Mouse (Mus musculus) lung, postnatal 0 days (tissue): ENCODE measurements around the gene Muc4. TPM values are rescaled to one million over a fixed set of nuclear protein-coding genes. Genes with fewer than 3 reads are reported as not detected.

Experiments
- ATAC-seq: fragments of 200-750 bp; cut with Nextera tagmentation; 2 replicates; pipeline ENCODE4 v1.8.0; 2017; ENCODE audit warnings: moderate library complexity
- DNase-seq: peaks from one replicate; pipeline ENCODE4 v3.0.0-alpha.2; 2016; ENCODE audit warnings: low spot score
- H3K27ac ChIP-seq: fragments of 300-500 bp; sonication (generic); 2 replicates; pipeline ENCODE4 v1.5.1; 2014; ENCODE audit warnings: antibody characterized with exemption, mild to moderate bottlenecking, low read length, mixed read lengths
- H3K27me3 ChIP-seq: fragments of 300-500 bp; sonication (generic); replicated peaks from 2 replicates; pipeline ENCODE4 v1.6.1; 2014; ENCODE audit warnings: low read length, mixed read lengths; ENCODE audit not compliant: insufficient read depth
- H3K36me3 ChIP-seq: fragments of 300-500 bp; sonication (generic); 2 replicates; pipeline ENCODE4 v1.6.1; 2014; ENCODE audit warnings: low read length, mixed read lengths; ENCODE audit not compliant: insufficient read depth
- H3K4me1 ChIP-seq: fragments of 300-500 bp; sonication (generic); 2 replicates; pipeline ENCODE4 v1.6.1; 2014; ENCODE audit warnings: antibody characterized with exemption, low read depth, low read length, mixed read lengths; ENCODE audit not compliant: insufficient read depth
- H3K4me2 ChIP-seq: fragments of 300-500 bp; sonication (generic); replicated peaks from 2 replicates; pipeline ENCODE4 v1.6.1; 2014; ENCODE audit warnings: low read depth, mild to moderate bottlenecking, low read length, moderate library complexity, mixed read lengths
- H3K4me3 ChIP-seq: fragments of 300-500 bp; sonication (generic); 2 replicates; pipeline ENCODE4 v1.5.1; 2014; ENCODE audit warnings: low read depth, low read length
- H3K9ac ChIP-seq: fragments of 300-500 bp; sonication (generic); replicated peaks from 2 replicates; pipeline ENCODE4 v1.6.1; 2014; ENCODE audit warnings: low read depth, mild to moderate bottlenecking
- H3K9me3 ChIP-seq: fragments of 300-500 bp; sonication (generic); 2 replicates; pipeline ENCODE4 v1.6.1; 2016; ENCODE audit warnings: low read length, mixed read lengths
- CTCF ChIP-seq: IDR thresholded peaks from 2 replicates; pipeline ENCODE4 v1.5.1; 2016; ENCODE audit warnings: antibody characterized with exemption, mild to moderate bottlenecking
- EP300 ChIP-seq: IDR thresholded peaks from 2 replicates; pipeline ENCODE4 v1.6.1; 2016; ENCODE audit warnings: antibody characterized with exemption, mild to moderate bottlenecking, control low read depth
- WGBS: fragments of 180-500 bp; shearing (Covaris S2); extraction: QIAGEN DNeasy Blood & Tissue Kit; methylation state at CpG from one replicate; pipeline ENCODE4 v1.1.7; 2014; 5-methylcytosine and 5-hydroxymethylcytosine counted together
- polyA plus RNA-seq: library from polyadenylated mRNA; unstranded; fragments of >200 nt; fragmentation: Nextera tagmentation; extraction: Ambion mirVana; gene quantifications from 2 replicates; pipeline ENCODE4 v1.2.1, GENCODE M21; 2015

Gene Muc4
- polyA plus RNA-seq, 1 experiment from 2014 or later: 4.1 TPM

- peaks cover 24% of the 10 kb centered on the region; the same call in 1 of the 2 replicates for H3K36me3 ChIP-seq
- WGBS: 71% methylated on average over 5 of the region's 5 CpGs
- no peak for ATAC-seq
- no peak overlapping the region for H3K4me3 ChIP-seq
- no peak overlapping the region for H3K4me2 ChIP-seq
- no peaks in the 10 kb centered on the region for H3K9me3 ChIP-seq
- H3K4me1 ChIP-seq: peaks cover 3% of the 10 kb centered on the region
- H3K9ac ChIP-seq: no peak overlapping the region
- H3K27me3 ChIP-seq: no peaks in the 10 kb centered on the region
- no peak for TF ChIP-seq CTCF
- no peak for TF ChIP-seq EP300
- peak overlapping the region; percentile 80 for H3K27ac ChIP-seq
- DNase-seq: no peak
Measured at GRCm38 (mm10) chr16:32822881-32823280, 87.2 kb downstream of the Muc4 start.

GRCm38 (mm10) chr16:32823487-32823886, 87.8 kb downstream of the Muc4 start:
- TF ChIP-seq EP300: no peak
- TF ChIP-seq CTCF: no peak
- H3K9ac ChIP-seq: no peak overlapping the region

DNA sequence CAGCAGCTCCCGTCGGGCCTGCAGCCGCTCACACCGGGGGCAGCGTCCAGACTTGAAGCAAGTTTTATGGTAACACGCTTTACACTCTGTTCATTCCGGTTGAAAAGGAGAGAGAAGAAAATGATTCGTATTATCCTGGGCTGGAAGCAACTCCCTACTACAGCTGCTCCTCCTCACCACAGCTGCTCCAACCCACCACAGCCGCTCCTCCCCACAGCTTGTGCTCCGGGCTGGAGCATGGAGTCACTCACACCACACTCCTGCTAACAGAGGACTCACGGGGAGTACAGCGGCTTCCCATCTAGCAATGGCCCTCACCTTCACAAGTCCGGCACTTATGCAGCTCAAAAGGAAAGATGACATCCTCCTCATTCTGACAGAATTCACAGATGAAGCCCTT, 88.4 kb downstream of the Muc4 start:
- ATAC-seq (no peak), DNase-seq (no peak)
- Histone ChIP-seq H3K9me3 (no peaks in the 10 kb centered on the region), H3K27ac (no peak overlapping the region), H3K9ac (no peak overlapping the region), H3K27me3 (no peaks in the 10 kb centered on the region), H3K4me3 (no peak overlapping the region), H3K4me2 (no peak overlapping the region), H3K36me3 (peaks cover 30% of the 10 kb centered on the region; the same call in 1 of the 2 replicates), H3K4me1 (peaks cover 3% of the 10 kb centered on the region)
- TF ChIP-seq EP300: no peak
- TF ChIP-seq CTCF: no peak
- 90% methylated on average over 13 of the region's 13 CpGs for WGBS

More at GRCm38 (mm10) chr16:32823487-32823886, 87.8 kb downstream of the Muc4 start:
- peaks cover 28% of the 10 kb centered on the region; the same call in 1 of the 2 replicates for H3K36me3 ChIP-seq
- no peak for DNase-seq
- H3K27me3 ChIP-seq: no peaks in the 10 kb centered on the region
- no peak for ATAC-seq
- no peak overlapping the region; the same call in 1 of the 2 replicates for H3K27ac ChIP-seq
- 75% methylated on average over 8 of the region's 8 CpGs for WGBS
- H3K9me3 ChIP-seq: no peaks in the 10 kb centered on the region
- H3K4me3 ChIP-seq: no peak overlapping the region
- H3K4me2 ChIP-seq: no peak overlapping the region
- peaks cover 3% of the 10 kb centered on the region for H3K4me1 ChIP-seq

- Histone ChIP-seq H3K4me2 (no peak overlapping the region), H3K9ac (no peak overlapping the region), H3K4me1 (peaks cover 3% of the 10 kb centered on the region), H3K36me3 (peaks cover 32% of the 10 kb centered on the region; the same call in 1 of the 2 replicates), H3K9me3 (no peaks in the 10 kb centered on the region), H3K27ac (no peak overlapping the region), H3K4me3 (no peak overlapping the region), H3K27me3 (no peaks in the 10 kb centered on the region)
- WGBS: 68% methylated on average over 12 of the region's 12 CpGs
- TF ChIP-seq CTCF (no peak), EP300 (no peak)
- DNase-seq (no peak), ATAC-seq (no peak)
Measured at GRCm38 (mm10) chr16:32825380-32825779, 89.7 kb downstream of the Muc4 start.

- WGBS: 92% methylated on average over 11 of the region's 11 CpGs
- TF ChIP-seq EP300: no peak
- TF ChIP-seq CTCF: no peak
- no peak for DNase-seq
- Histone ChIP-seq H3K4me3 (no peak overlapping the region), H3K36me3 (peaks cover 32% of the 10 kb centered on the region; the same call in 1 of the 2 replicates), H3K9ac (no peak overlapping the region), H3K4me1 (peaks cover 3% of the 10 kb centered on the region), H3K9me3 (no peaks in the 10 kb centered on the region), H3K4me2 (no peak overlapping the region), H3K27ac (no peak overlapping the region), H3K27me3 (no peaks in the 10 kb centered on the region)
- no peak for ATAC-seq
Measured at GRCm38 (mm10) chr16:32826521-32826920, 90.8 kb downstream of the Muc4 start.

GRCm38 (mm10) chr16:32829104-32829503, 93.4 kb downstream of the Muc4 start:
- H3K4me1 ChIP-seq: no peaks in the 10 kb centered on the region
- no peak for DNase-seq
- no peaks in the 10 kb centered on the region for H3K27me3 ChIP-seq
- H3K9me3 ChIP-seq: no peaks in the 10 kb centered on the region
- H3K4me2 ChIP-seq: no peak overlapping the region
- H3K27ac ChIP-seq: no peak overlapping the region
- WGBS: 88% methylated on average over 11 of the region's 11 CpGs
- no peak overlapping the region for H3K9ac ChIP-seq
- peaks cover 32% of the 10 kb centered on the region; the same call in 1 of the 2 replicates for H3K36me3 ChIP-seq
- TF ChIP-seq EP300: no peak
- no peak for TF ChIP-seq CTCF
- no peak for ATAC-seq
- H3K4me3 ChIP-seq: no peak overlapping the region

DNA sequence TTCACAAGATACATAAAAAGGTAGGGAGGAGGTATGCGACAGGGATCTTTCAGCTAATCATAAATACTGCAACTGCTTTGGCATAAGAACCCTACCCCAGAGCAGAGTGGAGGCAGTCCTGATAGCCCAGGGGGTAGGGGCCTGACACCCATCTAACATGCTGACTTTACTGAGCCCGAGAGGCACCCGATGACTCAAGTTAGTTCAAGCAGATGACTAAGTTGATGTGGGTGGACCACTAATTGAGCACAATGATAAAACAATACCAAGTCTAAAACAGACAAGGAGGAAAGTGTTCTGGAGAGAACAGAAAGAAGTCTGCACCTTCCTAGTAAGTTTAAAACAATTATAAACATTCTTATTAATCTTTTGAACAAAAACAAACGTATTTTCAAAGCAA, 95.8 kb downstream of the Muc4 start:
- TF ChIP-seq EP300 (no peak), CTCF (no peak)
- WGBS: 89% methylated on average over 4 of the region's 4 CpGs
- no peaks in the 10 kb centered on the region for H3K9me3 ChIP-seq
- H3K27me3 ChIP-seq: no peaks in the 10 kb centered on the region
- H3K4me1 ChIP-seq: no peaks in the 10 kb centered on the region
- no peak overlapping the region for H3K9ac ChIP-seq
- no peak for ATAC-seq
- DNase-seq: no peak
- H3K36me3 ChIP-seq: peaks cover 32% of the 10 kb centered on the region; the same call in 1 of the 2 replicates
- H3K27ac ChIP-seq: no peak overlapping the region
- H3K4me3 ChIP-seq: no peak overlapping the region
- H3K4me2 ChIP-seq: no peak overlapping the region

Other genes starting within 250 kb of the Muc4 start
- gene Slc51a, start 248.0 kb upstream of the Muc4 start, polyA plus RNA-seq: 0.30 and 0.41 TPM in 2 replicates
- not detected in 2 replicates for gene Zdhhc19, start 239.6 kb upstream of the Muc4 start, polyA plus RNA-seq
- 14.6 and 16.0 TPM in 2 replicates for gene Tfrc, start 127.0 kb upstream of the Muc4 start, polyA plus RNA-seq
- 19.8 and 22.4 TPM in 2 replicates for gene Tnk2, start 92.0 kb upstream of the Muc4 start, polyA plus RNA-seq
- gene Muc20, start 61.5 kb downstream of the Muc4 start, polyA plus RNA-seq: 0.89 and 1.1 TPM in 2 replicates
- 2.1 and 3.0 TPM in 2 replicates for gene Smbd1, start 74.6 kb downstream of the Muc4 start, polyA plus RNA-seq
- gene Fyttd1, start 141.6 kb downstream of the Muc4 start, polyA plus RNA-seq: 63.5 and 70.1 TPM in 2 replicates
- 12.9 and 13.3 TPM in 2 replicates for gene Rubcn, start 141.9 kb downstream of the Muc4 start, polyA plus RNA-seq
- 15.7 and 17.3 TPM in 2 replicates for gene Lrch3, start 178.2 kb downstream of the Muc4 start, polyA plus RNA-seq